Mouse (Mus musculus): ENCODE results near the gene Capn10. TPM values are rescaled to one million over a fixed set of nuclear protein-coding genes. Genes with fewer than 3 reads are reported as not detected.

The Capn10 gene
- total and polyA plus RNA-seq, 3 experiments, result 11.9 to 16.1 (median 15.9) TPM

- in situ Hi-C loops (cut with MboI; ENCODE audit: low pct_ligation_motif_present, low pct_unique_long_range_greater_than_20kb, low sequenced_read_pairs) (no loop called here), dilution Hi-C loops (cut with MboI; ENCODE audit: extremely low pct_ligation_motif_present, extremely low pct_unique_long_range_greater_than_20kb, low sequenced_read_pairs) (no loop called here)
- Histone ChIP-seq H3K36me3 (replicated peaks in 1 of 2; ENCODE audit: control insufficient read depth in 1 of 2, insufficient read depth in 1 of 2, low read length in 1 of 2) (peaks cover 27 to 42% of the 10 kb centered on the region in 2 experiments), H3K4me3 (replicated peaks in 1 of 3; ENCODE audit: low read depth in 2 of 3, low read length in 2 of 3, poor library complexity in 1 of 3) (no peak overlapping the region), H3K27me3 (replicated peaks) (peaks cover 11% of the 10 kb centered on the region), H3K4me1 (ENCODE audit: control insufficient read depth in 1 of 2, insufficient read depth in 2 of 2) (peaks cover 12 to 36% of the 10 kb centered on the region in 2 experiments), H3K9me3 (replicated peaks; ENCODE audit: low read length) (no peaks in the 10 kb centered on the region), H3K79me2 (replicated peaks; ENCODE audit: control insufficient read depth, extremely low read depth, insufficient read depth, poor library complexity, severe bottlenecking) (no peaks in the 10 kb centered on the region), H3K4me2 (ENCODE audit: insufficient read depth, low read depth, poor library complexity, severe bottlenecking) (no peak overlapping the region), H3K27ac (ENCODE audit: insufficient read depth, low read depth) (no peak overlapping the region), H3K9ac (ENCODE audit: insufficient read depth, low read depth) (no peak overlapping the region)
- TF ChIP-seq SMC3 (IDR thresholded peaks at IDR 0.05; ENCODE audit: low read depth, low read length) (no peak), TBP (conservative IDR thresholded peaks at IDR 0.05; ENCODE audit: low read depth, low read length) (no peak)
- DNase-seq (ENCODE audit: extremely low read depth), result no peak
Observed at GRCm38 (mm10) chr1:92912286-92912685, 21.9 kb upstream of the Capn10 start.

- dilution Hi-C loops (cut with MboI; ENCODE audit: extremely low pct_ligation_motif_present, extremely low pct_unique_long_range_greater_than_20kb, low sequenced_read_pairs), result no loop called here
- peaks cover 44 to 62% of the 10 kb centered on the region in 2 experiments for H3K36me3 ChIP-seq (replicated peaks in 1 of 2; ENCODE audit: control insufficient read depth in 1 of 2, insufficient read depth in 1 of 2, low read length in 1 of 2)
Observed at GRCm38 (mm10) chr1:92914239-92914638, 19.9 kb upstream of the Capn10 start.

GRCm38 (mm10) chr1:92914993-92915392 is 19.2 kb upstream of the Capn10 start:
- Histone ChIP-seq H3K9me3 (replicated peaks; ENCODE audit: low read length) (no peaks in the 10 kb centered on the region), H3K27ac (ENCODE audit: insufficient read depth, low read depth) (no peak overlapping the region), H3K4me3 (replicated peaks in 1 of 3; ENCODE audit: low read depth in 2 of 3, low read length in 2 of 3, poor library complexity in 1 of 3) (no peak overlapping the region), H3K9ac (ENCODE audit: insufficient read depth, low read depth) (no peak overlapping the region), H3K4me2 (ENCODE audit: insufficient read depth, low read depth, poor library complexity, severe bottlenecking) (no peak overlapping the region), H3K4me1 (ENCODE audit: control insufficient read depth in 1 of 2, insufficient read depth in 2 of 2) (peaks cover 7 to 21% of the 10 kb centered on the region in 2 experiments), H3K27me3 (replicated peaks) (peaks cover 1% of the 10 kb centered on the region), H3K36me3 (replicated peaks in 1 of 2; ENCODE audit: control insufficient read depth in 1 of 2, insufficient read depth in 1 of 2, low read length in 1 of 2) (peaks cover 51 to 69% of the 10 kb centered on the region in 2 experiments), H3K79me2 (replicated peaks; ENCODE audit: control insufficient read depth, extremely low read depth, insufficient read depth, poor library complexity, severe bottlenecking) (no peaks in the 10 kb centered on the region)
- in situ Hi-C loops (cut with MboI; ENCODE audit: low pct_ligation_motif_present, low pct_unique_long_range_greater_than_20kb, low sequenced_read_pairs) (no loop called here), dilution Hi-C loops (cut with MboI; ENCODE audit: extremely low pct_ligation_motif_present, extremely low pct_unique_long_range_greater_than_20kb, low sequenced_read_pairs) (no loop called here)
- DNase-seq (ENCODE audit: extremely low read depth), result no peak
- TF ChIP-seq CHD2 (IDR thresholded peaks at IDR 0.05; ENCODE audit: low read length) (no peak), SIN3A (IDR thresholded peaks at IDR 0.05; ENCODE audit: low read length) (no peak), MYC (IDR thresholded peaks at IDR 0.05; ENCODE audit: low read depth, low read length) (no peak), MAX (IDR thresholded peaks at IDR 0.05; ENCODE audit: low read length) (no peak), NRF1 (IDR thresholded peaks at IDR 0.05; ENCODE audit: low read depth, low read length) (no peak), RAD21 (IDR thresholded peaks at IDR 0.05; ENCODE audit: low read depth, low read length) (no peak), RCOR1 (conservative IDR thresholded peaks at IDR 0.05; ENCODE audit: low read depth, low read length) (no peak), UBTF (IDR thresholded peaks at IDR 0.05; ENCODE audit: low read depth, low read length) (no peak), GABPA (IDR thresholded peaks at IDR 0.05; ENCODE audit: insufficient replicate concordance, low read depth, low read length) (no peak), POLR2AphosphoS2 (IDR thresholded peaks at IDR 0.05; ENCODE audit: low read depth, low read length) (no peak), SMC3 (IDR thresholded peaks at IDR 0.05; ENCODE audit: low read depth, low read length) (no peak), USF2 (conservative IDR thresholded peaks at IDR 0.05; ENCODE audit: low read depth, low read length) (no peak), PAX5 (IDR thresholded peaks at IDR 0.05; ENCODE audit: low read length) (no peak), NELFE (IDR thresholded peaks at IDR 0.05; ENCODE audit: low read depth, low read length) (no peak), ETS1 (conservative IDR thresholded peaks at IDR 0.05; ENCODE audit: low read depth, low read length) (no peak), POLR2A (IDR thresholded peaks at IDR 0.05; ENCODE audit: low read depth, low read length) (no peak), HCFC1 (IDR thresholded peaks at IDR 0.05; ENCODE audit: low read depth, low read length) (no peak), MEF2A (IDR thresholded peaks at IDR 0.05; ENCODE audit: borderline replicate concordance, low read depth, low read length) (no peak)

More at GRCm38 (mm10) chr1:92914239-92914638, 19.9 kb upstream of the Capn10 start:
- in situ Hi-C loops (cut with MboI; ENCODE audit: low pct_ligation_motif_present, low pct_unique_long_range_greater_than_20kb, low sequenced_read_pairs), result no loop called here
- H3K4me3 ChIP-seq (replicated peaks in 1 of 3; ENCODE audit: low read depth in 2 of 3, low read length in 2 of 3, poor library complexity in 1 of 3), result no peak overlapping the region
- DNase-seq (ENCODE audit: extremely low read depth), result no peak
- no peak overlapping the region for H3K4me2 ChIP-seq (ENCODE audit: insufficient read depth, low read depth, poor library complexity, severe bottlenecking)
- no peak for TF ChIP-seq CHD2 (IDR thresholded peaks at IDR 0.05; ENCODE audit: low read length)
- no peak for TF ChIP-seq MXI1 (IDR thresholded peaks at IDR 0.05; ENCODE audit: low read depth, low read length)
- TF ChIP-seq ELF1 (IDR thresholded peaks at IDR 0.05; ENCODE audit: low read depth, low read length), result no peak
- no peak for TF ChIP-seq SMC3 (IDR thresholded peaks at IDR 0.05; ENCODE audit: low read depth, low read length)
- no peak for TF ChIP-seq EP300 (IDR thresholded peaks at IDR 0.05; ENCODE audit: low read length)
- TF ChIP-seq MAX (IDR thresholded peaks at IDR 0.05; ENCODE audit: low read length), result no peak
- no peak for TF ChIP-seq NRF1 (IDR thresholded peaks at IDR 0.05; ENCODE audit: low read depth, low read length)
- TF ChIP-seq HCFC1 (IDR thresholded peaks at IDR 0.05; ENCODE audit: low read depth, low read length), result no peak
- TF ChIP-seq POLR2A (IDR thresholded peaks at IDR 0.05; ENCODE audit: low read depth, low read length), result no peak
- no peak for TF ChIP-seq ZKSCAN1 (IDR thresholded peaks at IDR 0.05; ENCODE audit: borderline replicate concordance, low read depth, low read length)
- no peak for TF ChIP-seq USF2 (conservative IDR thresholded peaks at IDR 0.05; ENCODE audit: low read depth, low read length)
- TF ChIP-seq KAT2A (IDR thresholded peaks at IDR 0.05; ENCODE audit: insufficient replicate concordance, low read length), result no peak
- TF ChIP-seq ZMIZ1 (IDR thresholded peaks at IDR 0.05; ENCODE audit: low read depth, low read length), result no peak
- TF ChIP-seq RAD21 (IDR thresholded peaks at IDR 0.05; ENCODE audit: low read depth, low read length), result no peak
- no peak for TF ChIP-seq MEF2A (IDR thresholded peaks at IDR 0.05; ENCODE audit: borderline replicate concordance, low read depth, low read length)
- no peak for TF ChIP-seq GABPA (IDR thresholded peaks at IDR 0.05; ENCODE audit: insufficient replicate concordance, low read depth, low read length)
- TF ChIP-seq NELFE (IDR thresholded peaks at IDR 0.05; ENCODE audit: low read depth, low read length), result no peak
- no peak for TF ChIP-seq USF1 (IDR thresholded peaks at IDR 0.05; ENCODE audit: low read depth, low read length)
- no peak for TF ChIP-seq POLR2AphosphoS2 (IDR thresholded peaks at IDR 0.05; ENCODE audit: low read depth, low read length)
- no peak overlapping the region for H3K9ac ChIP-seq (ENCODE audit: insufficient read depth, low read depth)
- H3K4me1 ChIP-seq (ENCODE audit: control insufficient read depth in 1 of 2, insufficient read depth in 2 of 2), result peaks cover 7 to 27% of the 10 kb centered on the region in 2 experiments
- H3K79me2 ChIP-seq (replicated peaks; ENCODE audit: control insufficient read depth, extremely low read depth, insufficient read depth, poor library complexity, severe bottlenecking), result no peaks in the 10 kb centered on the region
- H3K27ac ChIP-seq (ENCODE audit: insufficient read depth, low read depth), result no peak overlapping the region
- H3K9me3 ChIP-seq (replicated peaks; ENCODE audit: low read length), result no peaks in the 10 kb centered on the region
- peaks cover 8% of the 10 kb centered on the region for H3K27me3 ChIP-seq (replicated peaks)

Data from CH12.LX (cell line).